Mouse (Mus musculus) myocyte (in vitro differentiated cells): ENCODE measurements around the gene Mrpl52.

Experiments used
- E2F4 ChIP-seq: IDR thresholded peaks from one replicate; pipeline ENCODE4 v1.6.1; 2011; ENCODE audit warnings: mild to moderate bottlenecking, control low read depth, moderate library complexity; ENCODE audit not compliant: insufficient read depth
- MYOG ChIP-seq, 3 experiments: IDR thresholded peaks; one replicate each; pipeline ENCODE4 v1.6.1; 2011; ENCODE audit warnings: control low read depth in 2 of 3, low read depth in 2 of 3, mild to moderate bottlenecking in 2 of 3; ENCODE audit not compliant: insufficient read length in 2 of 3, control insufficient read depth in 1 of 3, insufficient read depth in 1 of 3
- POLR2A ChIP-seq: IDR thresholded peaks from one replicate; pipeline ENCODE4 v1.6.1; 2011; ENCODE audit warnings: low read depth, mild to moderate bottlenecking, control low read depth, moderate library complexity; ENCODE audit not compliant: insufficient read length
- USF1 ChIP-seq: IDR thresholded peaks from one replicate; pipeline ENCODE4 v1.6.1; 2011; ENCODE audit warnings: low read depth, mild to moderate bottlenecking, control low read depth, moderate library complexity

DNA sequence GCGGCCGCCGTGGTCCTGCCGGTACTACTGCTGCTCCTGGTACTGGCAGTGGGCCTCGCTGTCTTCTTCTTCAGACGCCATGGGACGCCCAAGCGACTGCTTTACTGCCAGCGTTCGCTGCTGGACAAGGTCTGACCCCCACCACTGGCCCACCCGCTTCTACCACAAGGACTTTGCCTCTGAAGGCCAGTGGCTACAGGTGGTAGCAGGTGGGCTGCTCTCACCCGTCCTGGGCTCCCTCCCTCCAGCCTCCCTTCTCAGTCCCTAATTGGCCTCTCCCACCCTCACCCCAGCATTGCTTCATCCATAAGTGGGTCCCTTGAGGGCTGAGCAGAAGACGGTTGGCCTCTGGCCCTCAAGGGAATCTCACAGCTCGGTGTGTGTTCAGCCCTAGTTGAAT lies 13.8 kb downstream of the Mrpl52 start:
- TF ChIP-seq E2F4 (no peak), MYOG (IDR thresholded peaks at IDR 0.05; ENCODE audit: control insufficient read depth in 1 of 3, insufficient read depth in 1 of 3, insufficient read length in 2 of 3, low read depth in 2 of 3) (no peak), POLR2A (no peak), USF1 (no peak)
